Mouse (Mus musculus) testis, adult 2 months (tissue): ENCODE data around the gene Mphosph9.

Experiments used
- CTCF ChIP-seq: fragments of 200-500 bp; IDR thresholded peaks from 2 replicates; pipeline ENCODE4 v1.5.1; 2012; ENCODE audit warnings: low read depth, mild to moderate bottlenecking, inconsistent platforms, low read length, moderate library complexity; ENCODE audit not compliant: control insufficient read depth, insufficient read depth, insufficient replicate concordance
- POLR2A ChIP-seq: fragments of 200-500 bp; IDR thresholded peaks from 2 replicates; pipeline ENCODE4 v1.6.1; 2012; ENCODE audit warnings: low read depth, mild to moderate bottlenecking, inconsistent platforms, low read length, moderate library complexity; ENCODE audit not compliant: control insufficient read depth

DNA sequence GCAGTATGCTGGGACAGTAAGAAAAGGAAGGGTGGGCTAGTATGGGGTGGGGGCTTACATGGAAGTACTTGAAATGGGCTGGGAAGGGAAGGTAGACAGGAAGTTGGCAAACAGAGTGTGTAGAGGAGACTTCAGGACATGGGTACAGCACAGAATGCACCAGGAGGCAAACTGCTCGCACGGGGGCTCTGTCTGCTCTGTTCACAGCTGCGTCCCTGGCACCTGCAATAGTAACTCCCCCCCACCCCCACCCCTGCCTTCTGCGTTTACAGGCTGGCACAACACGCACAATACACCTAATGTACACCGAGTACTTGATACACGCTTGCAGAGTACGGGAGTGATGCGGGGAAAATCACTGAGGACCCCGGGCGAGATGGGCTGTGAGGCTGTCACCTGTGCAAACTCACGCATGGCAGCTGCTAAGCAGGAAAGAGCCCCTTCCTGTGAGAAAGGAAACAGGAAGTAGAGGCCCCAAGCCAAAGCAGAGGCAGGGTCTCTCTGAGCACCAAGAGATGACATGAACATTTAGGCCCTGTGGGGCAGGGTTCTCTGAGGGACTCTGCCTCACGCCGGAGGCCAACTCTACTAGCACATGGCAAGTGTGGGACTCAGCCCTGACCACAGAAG, 113.1 kb downstream of the Mphosph9 start:
- TF ChIP-seq CTCF (no peak), POLR2A (no peak)
